Mouse (Mus musculus): ENCODE data around the gene Slc22a1. TPM values are rescaled to one million over a fixed set of nuclear protein-coding genes. Genes with fewer than 3 reads are reported as not detected.

Slc22a1 gene
- polyA plus RNA-seq (2012; rRNA removed) = 0.04 TPM in 2 replicates

DNA sequence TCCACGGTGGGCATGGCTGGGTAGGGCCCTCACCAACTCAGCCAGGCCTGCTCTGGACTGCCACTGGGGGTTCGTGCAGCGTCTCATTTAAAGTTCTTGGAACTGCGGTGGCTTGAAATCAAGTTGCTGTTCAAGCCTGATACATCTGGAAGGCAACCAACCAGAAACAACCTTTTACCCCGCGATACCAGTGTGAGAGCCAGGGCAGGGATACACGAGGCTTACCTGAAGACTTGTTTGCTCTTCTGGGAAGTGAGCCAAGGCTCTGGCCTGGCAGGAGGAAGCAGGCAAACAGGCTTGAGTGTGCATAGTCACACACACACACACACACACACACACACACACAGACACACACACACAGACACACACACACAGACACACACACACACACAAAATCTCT is at the start of gene Slc22a1:
Gene Slc22a1 (minus strand): TSS at position 184 of the 400 bp plus-strand sequence.

Other genes with a start within 250 kb of the Slc22a1 start
- 2.0 and 2.6 TPM in 2 replicates for gene Slc22a3, start 168.1 kb downstream of the Slc22a1 start, polyA plus RNA-seq (2012; rRNA removed)
- gene Slc22a2, start 91.7 kb downstream of the Slc22a1 start, polyA plus RNA-seq (2012; rRNA removed) = 0.92 and 1.0 TPM in 2 replicates
- gene Igf2r, start 93.8 kb upstream of the Slc22a1 start, polyA plus RNA-seq (2012; rRNA removed) = 15.5 and 16.4 TPM in 2 replicates
- 0.76 and 1.1 TPM in 2 replicates for gene Mas1, start 192.3 kb upstream of the Slc22a1 start, polyA plus RNA-seq (2012; rRNA removed)
- gene Mrgprh, start 200.2 kb upstream of the Slc22a1 start, polyA plus RNA-seq (2012; rRNA removed) = 0.04 TPM in 1 of 2 replicates, not detected in the other
- 3.9 and 4.0 TPM in 2 replicates for gene Pnldc1, start 234.4 kb upstream of the Slc22a1 start, polyA plus RNA-seq (2012; rRNA removed)
- gene Tcp1, start 239.9 kb upstream of the Slc22a1 start, polyA plus RNA-seq (2012; rRNA removed) = 197 and 208 TPM in 2 replicates
- gene Mrpl18, start 240.5 kb upstream of the Slc22a1 start, polyA plus RNA-seq (2012; rRNA removed) = 66.6 and 69.3 TPM in 2 replicates